24 mouse cellular contexts compared by ENCODE assay signal in genomic region chr1:163339219-163339561, GRCm38 (mm10). TPM values are rescaled to one million over a fixed set of nuclear protein-coding genes. Genes with fewer than 3 reads are reported as not detected.
DNase-seq lines count a peak whose midpoint lies in the region; ATAC-seq and TF ChIP-seq lines count a peak whose summit lies in the region.
"Had no signal": no experiment of that assay in that cellular context is flagged by ENCODE, and none has a peak within 500 bp of the region (broad histone marks: within the 10 kb centered on the region; RNA-seq: fewer than 3 reads in every experiment).

No protein-coding gene starts in this region.

- no peak overlapping the region for H3K4me2 ChIP-seq in forebrain, embryonic 16.5 days (ENCODE audit: low read length)
- H3K4me2 ChIP-seq in liver, embryonic 12.5 days: no peak overlapping the region
- no peak overlapping the region for H3K4me2 ChIP-seq in neural tube, embryonic 12.5 days (replicated peaks)
- no peak overlapping the region; the same call in 1 of the 2 replicates for H3K4me2 ChIP-seq in neural tube, embryonic 15.5 days
- H3K4me2 ChIP-seq: embryonic facial prominence, embryonic 13.5 days; stomach, embryonic 15.5 days had no signal

- no peak for TF ChIP-seq CTCF in liver, adult 2 months (IDR thresholded peaks at IDR 0.05; ENCODE audit: low read depth, low read length)

- H3K9ac ChIP-seq in forebrain, embryonic 16.5 days (replicated peaks; ENCODE audit: low read depth, low read length): no peak overlapping the region
- H3K9ac ChIP-seq in liver, adult 2 months (ENCODE audit: low read depth, low read length): no peak overlapping the region
- no peak overlapping the region for H3K9ac ChIP-seq in liver, embryonic 12.5 days
- H3K9ac ChIP-seq in neural tube, embryonic 12.5 days: no peak overlapping the region
- H3K9ac ChIP-seq in neural tube, embryonic 15.5 days (replicated peaks): no peak overlapping the region
- H3K9ac ChIP-seq: embryonic facial prominence, embryonic 13.5 days; forebrain, postnatal 0 days; stomach, embryonic 15.5 days had no signal

- no peak for DNase-seq in forebrain, embryonic 10.5 days (ENCODE audit: extremely low spot score, low spot score)
- no peak for DNase-seq in liver, adult 2 months (ENCODE audit: extremely low read depth, low read depth, low spot score)
- no peak for DNase-seq in adrenal gland, postnatal 25 days
- DNase-seq: cerebellum, adult 18-20 months; kidney, adult 8-10 months; kidney, postnatal 4 days; lung, adult 2 months; lung, postnatal 10 days; right cerebral cortex, postnatal 25 days had no signal

- no peak overlapping the region for H3K27ac ChIP-seq in forebrain, embryonic 16.5 days (ENCODE audit: low read length)
- H3K27ac ChIP-seq in forebrain, embryonic 10.5 days: no peak overlapping the region
- H3K27ac ChIP-seq in liver, adult 2 months (replicated peaks; ENCODE audit: insufficient read depth, low read depth, low read length): no peak overlapping the region
- no peak overlapping the region for H3K27ac ChIP-seq in liver, embryonic 12.5 days
- H3K27ac ChIP-seq in neural tube, embryonic 12.5 days: no peak overlapping the region
- no peak overlapping the region for H3K27ac ChIP-seq in neural tube, embryonic 15.5 days (replicated peaks)
- H3K27ac ChIP-seq: kidney, postnatal 0 days; macrophage; stomach, embryonic 15.5 days had no signal

- no peak overlapping the region for H3K4me3 ChIP-seq in forebrain, embryonic 16.5 days (replicated peaks; ENCODE audit: low read length)
- H3K4me3 ChIP-seq in forebrain, embryonic 10.5 days: no peak overlapping the region
- H3K4me3 ChIP-seq in liver, adult 2 months (ENCODE audit: insufficient read depth, low read depth, low read length): 0 out of 2 replicates have a peak overlapping the region, but pooled peaks have one; percentile 1
- no peak overlapping the region for H3K4me3 ChIP-seq in liver, embryonic 12.5 days
- H3K4me3 ChIP-seq in neural tube, embryonic 12.5 days: no peak overlapping the region
- no peak overlapping the region for H3K4me3 ChIP-seq in neural tube, embryonic 15.5 days (replicated peaks)
- H3K4me3 ChIP-seq: embryonic facial prominence, embryonic 13.5 days; erythroblast, embryonic 14.5 days; myocyte; stomach, embryonic 15.5 days had no signal

- peaks cover 18% of the 10 kb centered on the region for H3K4me1 ChIP-seq in forebrain, embryonic 16.5 days (replicated peaks; ENCODE audit: control insufficient read depth, insufficient read depth, low read length)
- no peaks in the 10 kb centered on the region for H3K4me1 ChIP-seq in forebrain, embryonic 10.5 days
- 0 out of 2 replicates have a peak, but pooled peaks cover 3% of the 10 kb centered on the region for H3K4me1 ChIP-seq in liver, adult 2 months (ENCODE audit: control insufficient read depth, insufficient read depth, low read length)
- H3K4me1 ChIP-seq in liver, embryonic 12.5 days: no peaks in the 10 kb centered on the region
- no peaks in the 10 kb centered on the region for H3K4me1 ChIP-seq in neural tube, embryonic 12.5 days
- H3K4me1 ChIP-seq in neural tube, embryonic 15.5 days: peaks cover 5% of the 10 kb centered on the region; the same call in 1 of the 2 replicates
- H3K4me1 ChIP-seq: stomach, embryonic 15.5 days had no signal

- H3K79me2 ChIP-seq in liver, adult 2 months (ENCODE audit: control insufficient read depth, insufficient read depth, low read length): no peaks in the 10 kb centered on the region

- ATAC-seq in forebrain, embryonic 16.5 days: peak; percentile 3; the same call in 1 of the 2 replicates
- ATAC-seq in liver, embryonic 12.5 days: no peak
- 0 out of 2 replicates have a peak, but pooled peaks have one; percentile 14 for ATAC-seq in neural tube, embryonic 12.5 days (ENCODE audit: low FRiP score, low read depth)
- ATAC-seq in neural tube, embryonic 15.5 days (ENCODE audit: low FRiP score): no peak
- ATAC-seq: intestine, embryonic 16.5 days had no signal

- no peaks in the 10 kb centered on the region for H3K36me3 ChIP-seq in forebrain, embryonic 16.5 days (ENCODE audit: control insufficient read depth, insufficient read depth)
- no peaks in the 10 kb centered on the region for H3K36me3 ChIP-seq in forebrain, embryonic 10.5 days (replicated peaks)
- no peaks in the 10 kb centered on the region for H3K36me3 ChIP-seq in liver, adult 2 months (ENCODE audit: control insufficient read depth, insufficient read depth, low read length)
- no peaks in the 10 kb centered on the region for H3K36me3 ChIP-seq in liver, embryonic 12.5 days
- H3K36me3 ChIP-seq in neural tube, embryonic 12.5 days: no peaks in the 10 kb centered on the region
- H3K36me3 ChIP-seq in neural tube, embryonic 15.5 days: no peaks in the 10 kb centered on the region
- H3K36me3 ChIP-seq: embryonic facial prominence, embryonic 13.5 days; stomach, embryonic 15.5 days had no signal

- no peaks in the 10 kb centered on the region for H3K27me3 ChIP-seq in forebrain, embryonic 16.5 days (replicated peaks; ENCODE audit: control insufficient read depth, insufficient read depth, low read length)
- H3K27me3 ChIP-seq in forebrain, embryonic 10.5 days (ENCODE audit: poor library complexity, severe bottlenecking): no peaks in the 10 kb centered on the region
- H3K27me3 ChIP-seq in liver, adult 2 months (ENCODE audit: control insufficient read depth, insufficient read depth, low read length): no peaks in the 10 kb centered on the region
- no peaks in the 10 kb centered on the region for H3K27me3 ChIP-seq in liver, embryonic 12.5 days (replicated peaks)
- no peaks in the 10 kb centered on the region for H3K27me3 ChIP-seq in neural tube, embryonic 12.5 days (replicated peaks)
- H3K27me3 ChIP-seq in neural tube, embryonic 15.5 days (replicated peaks): no peaks in the 10 kb centered on the region
- H3K27me3 ChIP-seq: embryonic facial prominence, embryonic 13.5 days; stomach, embryonic 15.5 days had no signal

- no peaks in the 10 kb centered on the region for H3K9me3 ChIP-seq in forebrain, embryonic 16.5 days (ENCODE audit: control insufficient read depth, low read length)
- H3K9me3 ChIP-seq in forebrain, embryonic 10.5 days: no peaks in the 10 kb centered on the region
- H3K9me3 ChIP-seq in liver, embryonic 12.5 days (replicated peaks): no peaks in the 10 kb centered on the region
- no peaks in the 10 kb centered on the region for H3K9me3 ChIP-seq in neural tube, embryonic 12.5 days
- H3K9me3 ChIP-seq in neural tube, embryonic 15.5 days (replicated peaks): no peaks in the 10 kb centered on the region
- H3K9me3 ChIP-seq: embryonic facial prominence, embryonic 13.5 days; stomach, embryonic 15.5 days had no signal

- no peak for TF ChIP-seq POLR2A in liver, adult 2 months (IDR thresholded peaks at IDR 0.05; ENCODE audit: extremely low read depth, insufficient read depth, low read length)

- 27% methylated on average over 3 of the region's 3 CpGs for WGBS in forebrain, embryonic 16.5 days
- WGBS in forebrain, embryonic 10.5 days: 85% methylated on average over 3 of the region's 3 CpGs
- 18% methylated on average over 3 of the region's 3 CpGs for WGBS in liver, adult 2 months
- 63% methylated on average over 3 of the region's 3 CpGs for WGBS in liver, embryonic 12.5 days (ENCODE audit: insufficient replicate concordance)
- WGBS in neural tube, embryonic 12.5 days: 73% methylated on average over 3 of the region's 3 CpGs
- WGBS in neural tube, embryonic 15.5 days: 56% methylated on average over 3 of the region's 3 CpGs

RNA-seq across cellular contexts. Expression of gene Prrx1, which starts 25.7 kb away (rescaled TPM):
- 3.4 and 6.3 TPM in 2 replicates for polyA plus RNA-seq in forebrain, embryonic 16.5 days (2015; fragmentation: Nextera tagmentation; extraction: Ambion mirVana)
- polyA plus RNA-seq in forebrain, embryonic 10.5 days (2016; fragmentation: Nextera tagmentation; extraction: Ambion mirVana): 32.2 and 35.9 TPM in 2 replicates
- 0.40 and 0.46 TPM in 2 replicates for total RNA-seq in liver, adult 2 months (2014; rRNA removed)
- 0.04 and 0.06 TPM in 2 replicates for polyA plus RNA-seq in liver, adult 2 months (2012; rRNA removed)
- polyA plus RNA-seq in liver, embryonic 12.5 days (2016; fragmentation: Nextera tagmentation; extraction: Ambion mirVana): 0.62 and 1.2 TPM in 2 replicates
- 20.7 and 22.1 TPM in 2 replicates for polyA plus RNA-seq in neural tube, embryonic 12.5 days (2016; fragmentation: Nextera tagmentation; extraction: Ambion mirVana)
- 4.8 and 6.2 TPM in 2 replicates for polyA plus RNA-seq in neural tube, embryonic 15.5 days (2015; fragmentation: Nextera tagmentation; extraction: Ambion mirVana)
- 6.3 and 8.7 TPM in 2 replicates for total RNA-seq in adrenal gland, postnatal 25 days (2021)
- total RNA-seq: common myeloid progenitor, adult 5-6 weeks; granulocyte monocyte progenitor cell, adult 5-6 weeks; megakaryocyte-erythroid progenitor cell, adult 5-6 weeks had no signal
- polyA plus RNA-seq: erythroblast, embryonic 14.5 days had no signal

Comparison
In these comparisons a context has a peak if more than half of its experiments do, and no peak if none do; other contexts are left out.
1. ATAC-seq: peak in forebrain, embryonic 16.5 days (single experiment) and neural tube, embryonic 12.5 days (single experiment); none in liver, embryonic 12.5 days (single experiment) and neural tube, embryonic 15.5 days (single experiment).